Mouse (Mus musculus) stomach, postnatal 0 days (tissue): Measurements from ENCODE around the gene Ncf1.

ENCODE experiments used
- CTCF ChIP-seq: IDR thresholded peaks from 2 replicates; pipeline ENCODE4 v1.5.1; 2016; ENCODE audit warnings: antibody characterized with exemption, low read depth, mild to moderate bottlenecking, moderate library complexity
- EP300 ChIP-seq: optimal IDR thresholded peaks from 2 replicates; pipeline ENCODE3; 2016; ENCODE audit warnings: antibody characterized with exemption

DNA sequence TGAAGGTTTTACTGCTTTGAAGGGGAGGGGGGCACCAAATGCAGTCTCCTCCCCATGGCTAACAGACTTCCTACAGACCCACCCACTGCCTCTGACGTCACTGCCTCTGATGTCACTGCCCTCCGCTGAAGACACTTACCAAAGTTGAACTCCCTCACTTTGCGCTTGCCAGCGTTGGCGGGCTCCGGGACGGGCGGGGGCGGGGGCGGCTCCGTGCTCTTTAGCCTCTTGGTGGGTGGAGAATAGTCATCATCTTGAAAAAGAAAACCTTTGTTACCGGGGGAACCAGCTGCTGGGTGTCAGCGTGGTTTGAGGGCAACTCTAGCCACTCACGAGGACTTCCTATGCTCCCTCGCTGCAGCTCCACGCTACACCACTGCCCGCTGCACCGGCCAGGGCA, 37.0 kb upstream of the Ncf1 start:
- no peak for TF ChIP-seq EP300
- TF ChIP-seq CTCF: no peak
